Mouse (Mus musculus): Measurements from ENCODE around the gene Gripap1. TPM values are rescaled to one million over a fixed set of nuclear protein-coding genes. Genes with fewer than 3 reads are reported as not detected.
A peak's percentile ranks its signal among the peaks of the same experiment; 100 is the strongest.
"Not testable (repeated sequence)": the region's sequence is repeated elsewhere in the genome, so short reads cannot be mapped to it uniquely, and the experiment has no call there.

Gripap1 gene
- total and polyA plus RNA-seq, 2 experiments from 2014 or later: 28.3 to 61.1 TPM

- H3K36me3 ChIP-seq (ENCODE audit: insufficient read depth, low read length); H3K27me3 ChIP-seq (ENCODE audit: insufficient read depth, low read length); H3K9ac ChIP-seq (replicated peaks; ENCODE audit: low read length); H3K9me3 ChIP-seq (ENCODE audit: low read length); H3K4me2 ChIP-seq (ENCODE audit: low read depth, low read length); H3K4me3 ChIP-seq (ENCODE audit: low read length); H3K4me1 ChIP-seq (ENCODE audit: insufficient read depth, low read length); H3K27ac ChIP-seq: not testable (repeated sequence)
- WGBS: 53% methylated on average over 8 of the region's 8 CpGs
- ATAC-seq: peak; percentile 63; the same call in 1 of the 2 replicates
- peak; percentile 47 for TF ChIP-seq CTCF (IDR thresholded peaks at IDR 0.05; ENCODE audit: low read depth)
- peak; percentile 31 for DNase-seq (ENCODE audit: low spot score)
Measured at GRCm38 (mm10) chrX:7815016-7815415, 25.5 kb downstream of the Gripap1 start.

- DNase-seq (ENCODE audit: low spot score) (peak; percentile 63), ATAC-seq (peak; percentile 84)
- Histone ChIP-seq H3K4me3 (ENCODE audit: low read length) (peak within 1 kb of the TSS; percentile 42), H3K9ac (replicated peaks; ENCODE audit: low read length) (peak within 1 kb of the TSS; percentile 48), H3K27ac (no peak within 1 kb of the TSS), H3K4me2 (ENCODE audit: low read depth, low read length) (peak within 1 kb of the TSS; percentile 58), H3K36me3 (ENCODE audit: insufficient read depth, low read length) (no peaks in the 10 kb centered on the region; the same call in 1 of the 2 replicates), H3K9me3 (ENCODE audit: low read length) (no peaks in the 10 kb centered on the region), H3K4me1 (ENCODE audit: insufficient read depth, low read length) (no peaks in the 10 kb centered on the region), H3K27me3 (ENCODE audit: insufficient read depth, low read length) (no peaks in the 10 kb centered on the region)
- WGBS: 34% methylated on average over 24 of the region's 24 CpGs
- no peak for TF ChIP-seq CTCF (IDR thresholded peaks at IDR 0.05; ENCODE audit: low read depth)
Measured at GRCm38 (mm10) chrX:7821865-7822779, 32.6 kb downstream of the Gripap1 start, which contains the start of gene Kcnd1. Kcnd1 (plus strand) TSS chrX:7822289.

DNA sequence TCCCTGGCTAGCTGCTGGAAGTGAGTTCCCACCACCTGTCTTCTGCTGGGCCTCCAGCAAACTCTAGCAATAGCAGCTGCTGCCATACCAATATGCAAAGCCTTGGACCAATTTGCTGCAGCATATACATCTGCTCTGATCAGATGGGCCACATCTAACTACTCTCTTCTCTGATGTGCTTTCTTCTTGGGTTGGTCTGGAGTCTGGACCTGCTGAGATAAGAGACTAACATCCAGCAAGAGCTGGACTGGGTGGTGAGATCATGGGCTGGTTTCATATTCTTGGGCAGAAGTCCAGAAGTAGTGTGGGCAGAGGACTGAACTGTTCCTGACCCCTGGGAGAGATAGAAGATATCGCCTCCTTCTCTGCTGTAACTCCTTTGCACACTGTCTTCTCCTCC lies 47.6 kb downstream of the Gripap1 start:
- DNase-seq (ENCODE audit: low spot score) (no peak), ATAC-seq (no peak)
- H3K9me3 ChIP-seq (ENCODE audit: low read length): no peaks in the 10 kb centered on the region
- H3K27ac ChIP-seq: no peak overlapping the region
- no peak for TF ChIP-seq CTCF (IDR thresholded peaks at IDR 0.05; ENCODE audit: low read depth)
- 88% methylated on average over 1 of the region's 1 CpGs for WGBS
- H3K4me1 ChIP-seq (ENCODE audit: insufficient read depth, low read length): no peaks in the 10 kb centered on the region
- H3K4me3 ChIP-seq (ENCODE audit: low read length): no peak overlapping the region
- H3K27me3 ChIP-seq (ENCODE audit: insufficient read depth, low read length): no peaks in the 10 kb centered on the region
- no peak overlapping the region for H3K4me2 ChIP-seq (ENCODE audit: low read depth, low read length)
- no peaks in the 10 kb centered on the region for H3K36me3 ChIP-seq (ENCODE audit: insufficient read depth, low read length)
- H3K9ac ChIP-seq (replicated peaks; ENCODE audit: low read length): no peak overlapping the region

DNA sequence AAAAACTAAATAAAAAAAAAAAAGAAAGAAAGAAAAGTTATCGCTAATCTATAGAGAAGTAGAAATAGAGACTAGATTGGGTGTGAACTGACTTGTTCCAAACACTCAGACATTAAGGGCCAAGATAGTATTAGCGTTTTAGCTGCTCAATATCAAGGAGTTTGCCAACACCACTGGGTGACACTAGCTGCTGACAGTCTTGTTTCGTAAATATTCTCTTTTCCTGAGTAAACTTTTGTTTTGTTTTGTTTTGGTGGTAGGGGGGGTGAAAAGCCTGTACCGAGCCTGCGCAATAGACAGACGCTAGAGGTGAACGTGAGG lies 51.2 kb downstream of the Gripap1 start:
- H3K4me1 ChIP-seq (ENCODE audit: insufficient read depth, low read length): no peaks in the 10 kb centered on the region
- 25% methylated on average over 7 of the region's 7 CpGs for WGBS
- H3K9me3 ChIP-seq (ENCODE audit: low read length): no peaks in the 10 kb centered on the region
- peak overlapping the region; percentile 64 for H3K4me3 ChIP-seq (ENCODE audit: low read length)
- no peaks in the 10 kb centered on the region for H3K27me3 ChIP-seq (ENCODE audit: insufficient read depth, low read length)
- ATAC-seq: no peak
- H3K4me2 ChIP-seq (ENCODE audit: low read depth, low read length): peak overlapping the region; percentile 42
- DNase-seq (ENCODE audit: low spot score): no peak
- H3K27ac ChIP-seq: peak overlapping the region; percentile 36; the same call in 1 of the 2 replicates
- TF ChIP-seq CTCF (IDR thresholded peaks at IDR 0.05; ENCODE audit: low read depth): no peak
- no peaks in the 10 kb centered on the region for H3K36me3 ChIP-seq (ENCODE audit: insufficient read depth, low read length)
- H3K9ac ChIP-seq (replicated peaks; ENCODE audit: low read length): no peak overlapping the region

GRCm38 (mm10) chrX:7841163-7842162 lies 51.9 kb downstream of the Gripap1 start, which contains the start of gene Otud5:
Otud5 (plus strand) TSS chrX:7841364.
- H3K4me2 ChIP-seq (ENCODE audit: low read depth, low read length): peak within 1 kb of the TSS; percentile 65
- ATAC-seq (peak; percentile 96), DNase-seq (ENCODE audit: low spot score) (peak; percentile 96)
- H3K4me1 ChIP-seq (ENCODE audit: insufficient read depth, low read length): no peaks in the 10 kb centered on the region
- WGBS: 26% methylated on average over 74 of the region's 74 CpGs
- H3K36me3 ChIP-seq (ENCODE audit: insufficient read depth, low read length): no peaks in the 10 kb centered on the region
- no peaks in the 10 kb centered on the region for H3K27me3 ChIP-seq (ENCODE audit: insufficient read depth, low read length)
- H3K27ac ChIP-seq: peak within 1 kb of the TSS; percentile 90
- peak within 1 kb of the TSS; percentile 88 for H3K9ac ChIP-seq (replicated peaks; ENCODE audit: low read length)
- peak within 1 kb of the TSS; percentile 64 for H3K4me3 ChIP-seq (ENCODE audit: low read length)
- peak; percentile 0; the same call in 1 of the 2 replicates for TF ChIP-seq CTCF (IDR thresholded peaks at IDR 0.05; ENCODE audit: low read depth)
- H3K9me3 ChIP-seq (ENCODE audit: low read length): no peaks in the 10 kb centered on the region

DNA sequence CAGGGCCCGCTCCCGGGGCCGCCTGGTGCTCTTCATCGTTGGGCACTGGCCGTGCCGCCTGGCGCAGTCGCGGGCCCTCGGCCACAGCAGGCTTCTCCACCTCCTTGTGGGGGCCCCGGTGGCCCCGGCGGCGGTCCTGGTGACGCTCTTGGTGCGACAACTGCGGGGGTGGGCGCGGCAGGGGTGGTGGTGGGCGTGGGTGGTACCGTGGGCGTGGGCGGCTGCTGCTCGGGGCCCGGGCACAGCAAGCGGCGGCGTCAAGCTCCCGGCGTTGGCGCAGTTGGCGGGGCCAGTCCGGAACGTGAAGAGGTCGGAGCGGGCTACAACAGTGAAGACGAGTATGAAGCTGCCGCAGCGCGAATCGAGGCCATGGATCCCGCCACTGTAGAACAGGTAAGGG lies 52.8 kb downstream of the Gripap1 start:
- H3K4me2 ChIP-seq (ENCODE audit: low read depth, low read length): peak overlapping the region; percentile 65

More for the DNA sequence above, 52.8 kb downstream of the Gripap1 start:
- Histone ChIP-seq H3K27ac (peak overlapping the region; percentile 90), H3K9me3 (ENCODE audit: low read length) (no peaks in the 10 kb centered on the region), H3K4me1 (ENCODE audit: insufficient read depth, low read length) (no peaks in the 10 kb centered on the region), H3K4me3 (ENCODE audit: low read length) (peak overlapping the region; percentile 64), H3K9ac (replicated peaks; ENCODE audit: low read length) (peak overlapping the region; percentile 88), H3K36me3 (ENCODE audit: insufficient read depth, low read length) (no peaks in the 10 kb centered on the region), H3K27me3 (ENCODE audit: insufficient read depth, low read length) (no peaks in the 10 kb centered on the region)
- DNase-seq (ENCODE audit: low spot score) (peak; percentile 2), ATAC-seq (no peak; the same call in 1 of the 2 replicates)
- 40% methylated on average over 42 of the region's 42 CpGs for WGBS
- TF ChIP-seq CTCF (IDR thresholded peaks at IDR 0.05; ENCODE audit: low read depth): no peak

Data from hindbrain, postnatal 0 days (tissue).